Mouse (Mus musculus) intestine, embryonic 16.5 days (tissue): ENCODE data around the gene Tmed9. TPM values are rescaled to one million over a fixed set of nuclear protein-coding genes. Genes with fewer than 3 reads are reported as not detected.
"Not testable (repeated sequence)": the region's sequence is repeated elsewhere in the genome, so short reads cannot be mapped to it uniquely, and the experiment has no call there.

Experiments
- ATAC-seq: fragments of 200-750 bp; cut with Nextera tagmentation; 2 replicates; pipeline ENCODE4 v1.8.0; 2017; ENCODE audit warnings: moderate TSS enrichment, moderate library complexity
- H3K27ac ChIP-seq: fragments of 300-500 bp; sonication (generic); 2 replicates; pipeline ENCODE4 v1.5.1; 2014; ENCODE audit warnings: mild to moderate bottlenecking, low read length
- H3K27me3 ChIP-seq: fragments of 300-500 bp; sonication (generic); replicated peaks from 2 replicates; pipeline ENCODE4 v1.6.1; 2014; ENCODE audit warnings: low read length, control low read depth, mixed read lengths; ENCODE audit not compliant: control insufficient read depth, insufficient read depth
- H3K36me3 ChIP-seq: fragments of 300-500 bp; sonication (generic); 2 replicates; pipeline ENCODE4 v1.6.1; 2014; ENCODE audit warnings: low read length, control low read depth; ENCODE audit not compliant: control insufficient read depth, insufficient read depth
- H3K4me1 ChIP-seq: fragments of 300-500 bp; sonication (generic); 2 replicates; pipeline ENCODE4 v1.6.1; 2014; ENCODE audit warnings: low read length, control low read depth, mixed read lengths; ENCODE audit not compliant: control insufficient read depth, insufficient read depth
- H3K4me2 ChIP-seq: fragments of 300-500 bp; sonication (generic); 2 replicates; pipeline ENCODE4 v1.6.1; 2014; ENCODE audit warnings: low read depth, low read length, control low read depth
- H3K4me3 ChIP-seq: fragments of 300-500 bp; sonication (generic); 2 replicates; pipeline ENCODE4 v1.5.1; 2014; ENCODE audit warnings: mild to moderate bottlenecking, low read length
- H3K9ac ChIP-seq: fragments of 300-500 bp; sonication (generic); 2 replicates; pipeline ENCODE4 v1.6.1; 2014; ENCODE audit warnings: low read depth, low read length
- H3K9me3 ChIP-seq: fragments of 300-500 bp; sonication (generic); 2 replicates; pipeline ENCODE4 v1.6.1; 2016; ENCODE audit warnings: low read length, control low read depth; ENCODE audit not compliant: control insufficient read depth
- WGBS: fragments of 180-500 bp; shearing (Covaris S2); extraction: QIAGEN DNeasy Blood & Tissue Kit; methylation state at CpG from one replicate; pipeline ENCODE4 v1.1.7; 2014; 5-methylcytosine and 5-hydroxymethylcytosine counted together
- polyA plus RNA-seq: library from polyadenylated mRNA; unstranded; fragments of >200 nt; fragmentation: Nextera tagmentation; extraction: Ambion mirVana; gene quantifications from 2 replicates; pipeline ENCODE4 v1.2.1, GENCODE M21; 2015

The Tmed9 gene
- polyA plus RNA-seq, 1 experiment from 2014 or later = 131 TPM

DNA sequence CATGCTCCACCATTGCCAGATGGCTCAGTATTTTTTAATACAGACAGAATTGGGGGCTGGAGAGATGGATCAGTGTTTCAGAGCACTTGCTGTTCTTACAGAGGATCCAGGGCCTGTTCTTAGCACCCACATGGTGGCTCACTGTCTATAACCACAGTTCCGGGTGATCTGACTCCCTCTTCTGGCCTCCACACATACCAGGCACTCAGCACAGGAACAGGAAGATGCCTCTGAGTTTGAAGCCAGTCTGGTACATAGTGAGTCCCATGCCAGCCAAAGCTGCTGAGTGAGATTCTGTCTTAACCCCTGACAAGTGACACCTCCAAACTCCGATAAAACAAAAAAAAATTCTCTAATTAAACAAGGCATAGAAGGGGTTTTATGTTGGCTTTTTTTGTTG lies 46.7 kb downstream of the Tmed9 start:
- Histone ChIP-seq H3K9me3 (no peaks in the 10 kb centered on the region), H3K36me3 (no peaks in the 10 kb centered on the region), H3K27ac (no peak overlapping the region), H3K4me1 (peaks cover 5% of the 10 kb centered on the region; the same call in 1 of the 2 replicates), H3K4me3 (no peak overlapping the region), H3K27me3 (no peaks in the 10 kb centered on the region), H3K4me2 (no peak overlapping the region), H3K9ac (no peak overlapping the region)
- WGBS = 82% methylated on average over 2 of the region's 2 CpGs
- no peak for ATAC-seq

DNA sequence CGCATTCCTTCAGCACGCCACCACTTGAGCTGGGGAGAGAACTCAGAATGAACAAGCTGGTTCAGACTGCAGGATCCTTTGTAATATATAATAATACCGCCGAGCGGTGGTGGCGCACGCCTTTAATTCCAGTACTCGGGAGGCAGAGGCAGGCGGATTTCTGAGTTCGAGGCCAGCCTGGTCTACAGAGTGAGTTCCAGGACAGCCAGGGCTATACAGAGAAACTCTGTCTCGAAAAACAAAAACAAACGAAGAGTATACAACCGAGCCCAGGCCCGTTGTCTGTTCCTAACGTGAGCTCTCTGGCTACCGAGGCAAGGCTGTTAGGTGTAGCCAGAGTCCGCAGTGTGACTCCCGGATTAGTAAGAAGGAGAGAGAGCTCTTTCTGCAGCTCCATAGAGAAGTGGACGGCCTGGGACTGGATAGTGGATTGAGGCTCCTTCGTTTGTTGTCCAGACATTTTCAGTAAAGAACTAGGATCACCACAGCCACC lies 48.7 kb downstream of the Tmed9 start:
- H3K4me1 ChIP-seq, H3K27me3 ChIP-seq, H3K9me3 ChIP-seq, H3K36me3 ChIP-seq: not testable (repeated sequence)
- 0 out of 2 replicates have a peak, but pooled peaks have one; percentile 1 for ATAC-seq
- H3K9ac ChIP-seq = peak overlapping the region; percentile 84
- 12% methylated on average over 20 of the region's 20 CpGs for WGBS
- H3K4me3 ChIP-seq = peak overlapping the region; percentile 86
- H3K4me2 ChIP-seq = peak overlapping the region; percentile 87
- peak overlapping the region; percentile 88; the same call in 1 of the 2 replicates for H3K27ac ChIP-seq

DNA sequence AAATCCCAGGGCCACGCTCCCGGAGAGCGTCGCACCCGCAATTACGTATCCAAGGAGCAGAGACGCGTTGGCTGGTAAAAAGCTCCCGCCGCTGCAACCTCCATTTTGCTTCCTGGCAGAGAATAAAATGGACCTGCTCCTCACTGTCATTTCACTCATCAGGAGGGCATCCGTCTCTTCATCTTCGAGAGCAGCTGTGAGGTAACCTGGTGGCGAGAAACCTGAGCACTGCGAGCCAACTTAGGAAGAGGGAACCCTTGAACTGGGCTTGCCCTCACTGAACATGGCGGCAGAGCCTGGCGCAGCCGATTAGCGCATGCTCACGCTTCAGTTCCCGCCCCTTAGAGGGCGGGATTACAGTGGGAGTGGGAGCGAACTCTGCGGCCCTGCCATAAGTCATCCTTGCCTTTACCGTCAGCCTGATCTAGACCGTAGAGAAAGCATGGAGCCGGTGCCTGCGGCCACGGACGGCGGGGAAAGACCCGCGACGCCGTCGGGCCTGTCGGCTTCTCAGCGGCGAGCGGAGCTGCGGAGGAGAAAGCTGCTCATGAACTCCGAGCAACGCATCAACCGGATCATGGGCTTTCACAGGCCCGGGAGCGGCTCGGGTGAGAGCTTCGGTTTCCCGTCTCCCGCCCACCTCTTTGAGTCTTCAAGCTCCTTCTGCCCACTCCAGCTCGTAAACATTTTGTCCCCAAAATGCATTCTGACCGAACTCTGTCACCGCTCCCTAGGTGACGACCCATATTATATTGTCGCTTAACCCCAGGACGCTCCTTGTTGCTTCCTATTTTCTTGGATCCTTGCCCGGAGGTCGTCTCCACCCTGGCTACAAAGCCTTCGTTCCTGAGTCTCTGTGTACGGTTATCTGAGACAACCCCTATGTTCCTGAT lies 49.4 kb downstream of the Tmed9 start, which contains the start of gene Caml:
Gene Caml (plus strand): TSS at position 357 of the 893 bp plus-strand sequence.
- Histone ChIP-seq H3K9me3 (no peaks in the 10 kb centered on the region), H3K36me3 (no peaks in the 10 kb centered on the region), H3K27me3 (no peaks in the 10 kb centered on the region), H3K4me1 (peaks cover 5% of the 10 kb centered on the region; the same call in 1 of the 2 replicates), H3K4me3 (peak within 1 kb of the TSS; percentile 86), H3K4me2 (peak within 1 kb of the TSS; percentile 87), H3K27ac (peak within 1 kb of the TSS; percentile 88), H3K9ac (peak within 1 kb of the TSS; percentile 84)
- ATAC-seq = peak; percentile 99
- WGBS = under 1% methylated on average over 59 of the region's 59 CpGs

DNA sequence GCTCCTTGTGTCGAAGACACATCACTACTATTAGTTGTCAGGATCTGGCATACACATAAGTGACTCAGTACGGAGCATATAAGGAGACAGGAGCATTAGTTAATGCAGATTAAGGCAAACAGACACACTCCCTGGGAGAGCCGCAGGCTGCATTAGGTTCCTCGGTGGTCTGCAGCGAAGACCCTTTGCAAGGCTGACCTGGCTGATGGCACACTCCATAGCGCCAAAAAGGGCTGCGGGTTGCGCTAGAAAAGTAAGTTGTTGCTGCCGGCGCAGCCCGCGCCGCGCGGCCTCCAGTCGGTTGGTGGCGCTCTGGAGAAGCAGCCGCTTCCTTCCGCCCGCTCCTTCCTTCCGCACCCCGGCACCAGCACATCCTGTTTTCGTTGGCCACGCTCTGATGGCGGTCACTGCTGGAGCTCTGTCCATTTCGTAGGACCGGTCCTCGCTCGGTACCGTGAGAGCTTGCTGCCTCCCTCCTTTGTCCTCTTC lies 61.2 kb downstream of the Tmed9 start, which contains the start of gene Ddx46:
Gene Ddx46 (plus strand): TSS at position 389 of the 489 bp plus-strand sequence.
- WGBS = 4% methylated on average over 30 of the region's 30 CpGs
- Histone ChIP-seq H3K4me1 (peaks cover 8% of the 10 kb centered on the region), H3K27me3 (no peaks in the 10 kb centered on the region), H3K4me2 (peak within 1 kb of the TSS; percentile 88), H3K9ac (peak within 1 kb of the TSS; percentile 97), H3K36me3 (no peaks in the 10 kb centered on the region; the same call in 1 of the 2 replicates), H3K9me3 (no peaks in the 10 kb centered on the region), H3K4me3 (peak within 1 kb of the TSS; percentile 99), H3K27ac (no peak within 1 kb of the TSS)
- ATAC-seq = peak; percentile 96

DNA sequence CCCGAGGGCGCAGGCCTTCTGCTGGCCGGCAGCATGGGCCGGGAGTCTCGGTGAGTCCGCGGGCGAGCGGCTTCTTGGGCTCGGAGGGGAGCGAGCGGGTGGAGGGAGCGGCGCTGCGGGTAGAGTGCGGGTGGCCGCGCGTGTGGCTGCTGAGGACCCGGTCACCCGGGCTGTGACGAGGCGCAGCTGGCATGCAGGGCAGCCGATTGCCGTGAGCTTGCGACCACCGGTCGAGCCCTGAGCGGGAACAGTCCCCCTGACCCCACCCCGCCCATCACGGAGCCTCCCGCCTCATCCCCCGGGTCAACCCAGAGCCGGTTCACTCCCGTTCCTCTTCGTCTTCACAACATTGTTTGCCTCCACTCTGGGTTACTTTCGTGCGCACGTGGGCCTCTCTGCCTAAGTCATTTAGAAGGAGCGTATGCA lies 61.6 kb downstream of the Tmed9 start:
- ATAC-seq = peak; percentile 57
- H3K4me1 ChIP-seq = peaks cover 8% of the 10 kb centered on the region
- under 1% methylated on average over 40 of the region's 40 CpGs for WGBS
- H3K27me3 ChIP-seq = no peaks in the 10 kb centered on the region
- H3K9ac ChIP-seq = peak overlapping the region; percentile 97
- no peaks in the 10 kb centered on the region for H3K9me3 ChIP-seq
- no peak overlapping the region for H3K27ac ChIP-seq
- H3K4me3 ChIP-seq = peak overlapping the region; percentile 99
- peak overlapping the region; percentile 88 for H3K4me2 ChIP-seq
- H3K36me3 ChIP-seq = peaks cover 4% of the 10 kb centered on the region

DNA sequence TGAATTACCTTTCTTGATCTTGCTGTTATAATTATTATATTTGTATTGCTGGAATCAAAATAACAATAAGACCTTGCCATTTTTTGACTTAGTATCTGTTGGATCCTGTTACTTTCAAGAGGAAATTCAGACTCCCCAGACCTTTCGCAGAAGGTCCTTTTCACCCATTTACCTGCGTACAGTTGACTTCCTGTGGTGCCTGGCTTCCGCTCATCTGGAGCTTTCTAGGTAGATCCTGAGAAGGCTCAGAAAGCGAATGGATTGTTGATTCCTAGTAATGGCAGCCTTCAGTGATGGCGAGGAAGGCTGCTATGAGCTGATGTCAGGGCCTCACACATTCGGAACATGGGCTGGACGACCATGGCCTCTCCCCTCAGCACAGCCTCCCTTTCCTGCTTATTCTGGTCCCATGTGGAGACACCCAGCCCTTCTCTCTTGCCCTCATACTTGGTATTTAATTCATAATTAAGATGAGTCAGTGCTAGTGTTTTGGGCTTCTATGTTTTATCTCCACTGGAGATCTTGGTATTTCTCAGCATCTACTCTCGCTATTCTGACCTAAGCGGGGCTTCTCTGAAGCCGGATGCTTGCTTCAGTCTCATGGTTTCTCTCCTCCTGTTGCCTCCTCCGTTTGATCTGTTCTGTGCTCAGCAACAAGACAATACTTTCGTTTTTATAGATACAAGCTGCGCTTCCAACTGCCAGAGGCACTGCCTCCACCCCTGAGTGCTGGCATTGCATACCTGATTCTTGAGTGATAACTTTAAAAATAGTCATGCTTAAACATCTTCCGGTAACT lies 62.9 kb downstream of the Tmed9 start:
- no peak overlapping the region for H3K4me3 ChIP-seq
- H3K4me2 ChIP-seq = no peak overlapping the region
- 92% methylated on average over 14 of the region's 14 CpGs for WGBS
- no peaks in the 10 kb centered on the region for H3K9me3 ChIP-seq
- peaks cover 11% of the 10 kb centered on the region; the same call in 1 of the 2 replicates for H3K36me3 ChIP-seq
- peaks cover 8% of the 10 kb centered on the region for H3K4me1 ChIP-seq
- H3K27ac ChIP-seq = no peak overlapping the region
- ATAC-seq = no peak
- H3K27me3 ChIP-seq = no peaks in the 10 kb centered on the region
- no peak overlapping the region for H3K9ac ChIP-seq

DNA sequence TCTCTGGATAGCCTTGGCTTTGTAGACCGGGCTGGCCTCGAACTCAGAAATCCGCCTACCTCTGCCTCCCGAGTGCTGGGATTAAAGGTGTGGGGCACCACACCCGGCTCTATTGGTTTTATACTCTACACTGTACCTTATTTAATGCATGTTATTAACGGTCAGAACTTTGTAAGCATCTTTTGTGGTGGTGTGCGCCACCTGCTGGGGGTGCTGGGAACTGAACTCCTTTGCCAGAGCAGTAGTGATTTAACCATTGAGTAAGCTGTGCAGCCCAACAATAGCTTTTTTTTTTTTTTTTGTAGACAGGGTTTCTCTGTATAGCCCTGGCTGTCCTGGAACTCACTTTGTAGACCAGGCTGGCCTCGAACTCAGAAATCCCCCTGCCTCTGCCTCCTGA lies 66.9 kb downstream of the Tmed9 start:
- H3K27ac ChIP-seq, H3K4me3 ChIP-seq, H3K9me3 ChIP-seq, H3K27me3 ChIP-seq, H3K4me1 ChIP-seq, ATAC-seq, H3K9ac ChIP-seq, H3K4me2 ChIP-seq: not testable (repeated sequence)
- WGBS = 46% methylated on average over 8 of the region's 8 CpGs
- peaks cover 18% of the 10 kb centered on the region for H3K36me3 ChIP-seq

DNA sequence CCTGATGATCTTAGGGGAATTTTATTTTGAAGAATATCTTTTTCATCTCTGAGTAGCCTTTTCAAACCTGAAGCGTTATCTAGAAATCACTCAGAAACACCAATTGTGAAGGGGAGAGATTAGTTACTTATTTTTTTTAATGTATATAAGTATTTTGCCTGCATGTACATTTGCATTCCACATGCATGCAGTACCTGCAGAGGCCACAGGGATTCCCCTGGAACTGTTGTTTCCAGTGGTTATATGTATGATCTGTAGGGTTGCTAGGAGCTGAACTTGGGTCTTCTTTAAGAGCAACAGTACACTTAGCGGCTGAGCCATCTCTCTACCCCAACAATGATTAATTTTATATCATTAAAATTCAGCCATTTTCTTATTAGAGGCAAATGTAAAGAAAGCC lies 71.0 kb downstream of the Tmed9 start:
- H3K36me3 ChIP-seq = peaks cover 35% of the 10 kb centered on the region
- no peaks in the 10 kb centered on the region for H3K4me1 ChIP-seq
- ATAC-seq = no peak
- no peak overlapping the region for H3K4me3 ChIP-seq
- no peaks in the 10 kb centered on the region for H3K9me3 ChIP-seq
- 95% methylated on average over 2 of the region's 2 CpGs for WGBS
- no peak overlapping the region for H3K9ac ChIP-seq
- H3K4me2 ChIP-seq = no peak overlapping the region
- no peak overlapping the region for H3K27ac ChIP-seq
- no peaks in the 10 kb centered on the region for H3K27me3 ChIP-seq
